Mouse (Mus musculus) cerebellum, postnatal 4 days (tissue): ENCODE data around the gene Gjc2.
"Not testable (repeated sequence)": the region's sequence is repeated elsewhere in the genome, so short reads cannot be mapped to it uniquely, and the experiment has no call there.

Experiments used
- DNase-seq, 2 experiments: peaks; one replicate each; pipeline ENCODE4 v3.0.0; 2022; ENCODE audit warnings: low spot score in 2 of 2, mixed read lengths in 1 of 2

Gjc2 gene

DNA sequence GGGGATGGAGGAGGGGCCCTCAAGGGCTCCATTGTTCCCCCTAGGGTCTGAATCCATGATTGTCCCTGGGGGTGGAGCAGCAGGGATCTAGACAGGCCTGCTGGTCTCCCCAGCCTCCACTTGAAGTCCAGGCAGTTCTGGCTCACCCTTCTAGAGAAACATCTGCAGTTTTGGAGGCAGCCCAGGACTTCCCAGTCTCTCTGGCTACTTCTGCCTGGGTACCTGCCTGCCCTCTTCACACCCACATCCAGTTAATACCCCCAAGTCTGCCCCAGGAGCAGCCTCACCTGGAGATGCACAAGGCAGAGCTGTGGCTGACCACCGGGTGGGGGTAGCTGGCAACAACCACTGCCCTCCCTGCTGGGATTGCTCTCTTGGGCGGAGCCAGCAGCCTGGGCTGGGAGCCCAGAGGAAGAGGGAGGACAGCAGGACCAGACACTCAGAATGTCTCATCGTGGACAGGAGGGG lies at the start of gene Gjc2:
Gene Gjc2 (minus strand): TSS at position 350 of the 468 bp plus-strand sequence.
- peak in 1 of 2 experiments; percentile 33 for DNase-seq

GRCm38 (mm10) chr11:59232797-59233196 lies 49.8 kb upstream of the Gjc2 start:
- DNase-seq = no peak

DNA sequence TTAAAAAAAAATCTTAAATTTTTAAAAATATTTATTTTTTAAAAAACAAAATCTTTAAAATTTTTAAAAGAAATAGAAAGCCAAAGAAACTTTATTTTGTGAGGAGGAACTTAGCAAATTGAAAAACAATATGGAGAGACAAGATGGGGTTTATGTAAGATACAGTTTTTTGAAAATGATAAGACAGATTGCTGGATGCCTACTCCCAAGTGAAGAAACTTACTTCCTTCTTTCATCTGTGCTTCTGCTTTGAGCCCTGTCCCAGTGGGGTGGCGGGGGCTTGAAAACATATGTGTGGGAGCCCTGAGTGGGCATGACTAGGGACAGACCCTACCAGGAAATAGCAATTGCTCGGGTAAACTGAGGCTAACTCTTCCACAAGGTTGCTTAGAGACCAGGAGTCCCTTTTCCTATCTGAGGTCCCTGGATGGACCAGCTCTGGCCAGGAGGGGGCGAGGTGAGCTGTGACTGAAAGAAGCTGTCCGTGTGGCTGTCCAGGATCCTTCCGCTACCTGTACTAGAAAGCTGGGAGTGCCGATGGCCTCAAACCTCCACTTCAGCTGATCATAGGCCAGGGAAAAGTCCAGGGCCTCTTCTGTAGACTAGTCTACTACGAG lies 47.2 kb upstream of the Gjc2 start:
- peak in 1 of 2 experiments; percentile 62 for DNase-seq

DNA sequence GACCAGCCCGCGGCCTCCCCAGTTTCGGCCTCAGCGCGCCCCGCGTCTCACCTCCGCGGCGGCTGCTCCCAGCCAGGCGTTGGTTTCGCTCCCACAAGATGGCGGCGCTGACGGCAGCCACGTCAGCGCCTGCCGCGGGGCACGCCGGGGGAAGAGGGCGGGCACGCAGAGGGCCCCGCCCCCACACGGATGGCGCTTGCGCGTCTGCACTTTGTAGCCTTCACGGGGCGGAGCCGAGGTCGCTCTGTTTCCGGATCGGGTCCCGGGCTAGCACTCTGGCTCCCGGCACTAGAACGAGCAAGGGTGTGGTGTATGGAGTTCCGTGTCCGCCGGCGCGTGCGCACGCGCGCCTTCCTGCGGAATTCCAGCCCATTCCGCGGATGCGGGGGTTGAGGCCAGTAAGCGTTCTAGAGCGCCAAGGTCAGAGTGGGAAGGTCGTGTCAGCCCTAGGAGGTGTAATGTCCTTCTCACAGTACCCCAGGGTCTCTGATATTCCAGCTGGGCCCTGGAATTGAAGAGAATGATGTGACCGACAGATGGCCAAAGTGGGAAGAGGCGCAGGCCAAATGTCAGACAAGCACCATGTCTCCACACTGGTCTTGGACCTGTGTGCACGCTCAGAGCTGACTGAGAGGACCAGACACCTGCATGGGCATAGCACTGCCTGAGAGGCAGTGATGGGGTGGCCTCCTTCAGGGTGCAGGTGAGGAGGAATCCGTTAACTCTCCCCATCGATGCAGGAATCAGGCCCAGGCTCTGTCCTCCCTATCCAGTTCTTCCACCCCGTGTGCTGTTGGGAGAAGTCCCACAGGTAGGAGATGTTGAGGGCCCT lies 45.3 kb upstream of the Gjc2 start, which contains the start of gene Arf1:
Gene Arf1 (minus strand): TSS at position 149 of the 832 bp plus-strand sequence.
- peak; percentile 93 to 96 for DNase-seq

- peak in 1 of 2 experiments; percentile 28 for DNase-seq
Measured at GRCm38 (mm10) chr11:59227604-59228121, 44.6 kb upstream of the Gjc2 start.

DNA sequence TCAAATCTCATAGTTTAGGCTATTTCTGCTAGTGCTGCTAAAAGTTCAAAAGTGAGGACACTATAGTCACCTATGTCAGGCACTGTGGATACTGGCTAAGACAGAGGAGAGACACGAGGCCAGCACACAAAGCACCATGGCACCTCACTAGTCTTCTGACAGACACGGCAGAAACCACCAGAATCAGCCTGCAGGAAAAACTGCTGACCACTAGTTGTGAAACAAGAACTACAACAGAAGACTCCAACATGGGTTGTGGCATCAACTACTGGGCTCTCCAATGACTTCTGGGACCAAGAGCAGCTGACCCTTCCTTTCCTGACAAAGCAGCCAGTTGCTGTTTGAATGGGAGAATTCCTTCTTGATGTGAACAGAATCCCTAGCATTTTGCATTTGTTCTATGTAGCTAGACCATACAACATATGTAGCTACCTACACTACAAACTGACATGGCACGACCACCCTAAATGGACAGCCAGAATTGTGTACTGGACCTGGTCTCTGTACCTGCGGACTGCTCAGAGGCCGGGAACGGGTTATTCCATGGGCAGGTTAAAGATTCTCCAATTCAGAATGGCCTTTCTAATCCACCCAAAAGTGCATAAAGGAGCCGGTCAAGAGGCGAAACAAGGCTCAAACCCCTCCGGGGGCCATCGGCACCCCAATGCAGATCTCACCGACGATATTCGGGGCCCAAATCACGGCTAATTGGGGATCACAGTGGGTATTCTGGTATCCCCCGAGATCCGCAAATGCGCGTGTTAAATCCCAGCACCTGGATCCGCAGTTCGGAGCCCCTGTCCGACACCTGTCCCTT lies 44.0 kb upstream of the Gjc2 start:
- no peak for DNase-seq

DNA sequence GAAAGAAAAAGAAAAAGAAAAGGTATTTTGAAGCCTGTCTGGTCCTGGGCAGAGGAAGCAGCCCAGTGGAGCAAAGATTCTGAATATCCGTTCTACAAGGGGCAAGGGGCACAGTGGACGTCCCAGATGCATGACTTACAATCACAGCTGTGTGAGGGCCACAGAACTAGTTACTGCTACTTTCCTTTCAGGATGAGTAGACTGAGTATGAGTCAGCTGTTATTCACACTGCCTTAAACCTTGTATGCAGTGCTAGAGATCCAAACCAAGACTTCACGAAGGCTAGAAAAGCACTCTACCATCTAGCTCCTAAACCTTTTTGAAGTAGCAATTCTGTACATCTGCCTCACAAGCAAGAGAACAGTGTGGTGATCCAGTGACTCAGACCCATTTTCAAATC lies 43.2 kb upstream of the Gjc2 start:
- no peak for DNase-seq

- no peak for DNase-seq
Measured at GRCm38 (mm10) chr11:59225167-59225566, 42.2 kb upstream of the Gjc2 start.

DNA sequence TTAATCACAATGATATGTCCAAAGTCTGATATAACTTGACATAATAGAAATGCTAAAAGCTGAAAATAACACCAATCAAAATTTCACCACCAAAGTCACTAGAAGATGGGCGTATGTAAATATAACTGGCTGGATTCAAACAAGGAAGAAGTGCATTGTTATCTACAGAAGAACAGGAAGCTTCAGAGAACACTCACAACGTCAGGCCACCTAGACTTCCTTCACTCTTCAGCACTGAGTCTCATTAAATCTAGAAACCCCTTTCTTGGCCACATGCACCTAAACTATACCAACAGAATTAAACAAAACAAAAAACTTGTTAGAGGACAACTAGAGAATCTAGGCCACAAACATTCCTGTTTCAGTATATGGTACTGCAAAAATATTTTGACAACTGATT lies 41.5 kb upstream of the Gjc2 start:
- no peak for DNase-seq

DNA sequence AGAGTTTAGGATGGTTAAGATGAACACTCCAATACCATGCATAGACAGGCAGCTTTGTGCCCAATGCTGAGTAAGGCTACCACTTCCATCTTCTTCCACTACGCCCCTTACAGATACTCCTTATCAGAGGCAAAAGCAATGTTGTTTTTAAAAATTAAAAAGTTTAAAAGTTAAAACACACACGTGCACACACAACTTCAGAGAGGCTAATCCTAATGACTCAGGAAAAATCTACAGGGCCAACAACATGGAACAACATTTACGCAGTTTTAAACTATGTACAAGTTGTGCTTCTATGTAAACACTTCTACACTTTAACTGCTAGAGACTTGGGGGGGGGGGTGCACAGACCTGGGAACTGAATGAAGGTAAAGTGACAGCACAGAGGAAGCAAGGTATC lies 41.0 kb upstream of the Gjc2 start:
- no peak for DNase-seq

DNA sequence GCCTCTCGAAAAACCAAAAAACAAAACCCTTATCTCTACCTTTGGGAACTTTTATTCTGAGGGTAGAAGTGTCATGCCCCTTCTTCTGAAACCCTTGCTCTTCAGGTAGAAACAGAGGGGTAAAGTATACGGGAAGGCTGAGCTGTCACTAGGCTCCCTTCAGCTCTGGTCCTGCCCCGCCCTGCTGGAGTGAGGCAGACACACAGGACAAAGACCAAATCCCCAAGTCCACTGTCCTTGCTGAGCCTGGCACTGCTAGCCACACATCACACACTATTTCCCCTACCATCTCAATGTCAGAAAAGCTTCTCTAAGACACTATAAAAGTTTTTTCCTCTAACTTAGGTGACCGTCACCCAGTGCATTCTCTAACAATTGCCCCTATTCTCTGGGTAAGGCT lies 39.3 kb upstream of the Gjc2 start:
- no peak for DNase-seq

GRCm38 (mm10) chr11:59221604-59222003 lies 38.6 kb upstream of the Gjc2 start:
- DNase-seq = no peak

DNA sequence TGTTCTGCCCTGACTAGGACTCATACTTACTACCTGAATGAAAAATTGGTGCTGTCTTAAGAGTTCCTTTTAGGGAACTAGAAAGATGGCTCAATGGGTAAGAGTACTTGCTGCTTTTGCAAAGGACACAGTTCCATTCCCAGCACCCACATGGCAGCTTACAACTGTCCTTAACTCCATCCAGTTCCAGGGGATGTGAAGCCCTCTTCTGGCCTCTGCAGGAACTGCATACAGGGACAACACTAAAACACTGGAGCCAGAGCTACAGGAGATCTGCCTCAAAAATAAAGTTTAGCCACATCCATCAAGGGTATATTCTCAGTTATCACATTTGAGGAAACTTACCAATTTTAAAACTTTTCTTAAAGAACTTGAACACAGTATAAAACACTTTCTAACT lies 36.1 kb upstream of the Gjc2 start:
- no peak for DNase-seq

GRCm38 (mm10) chr11:59218389-59218998 lies 35.5 kb upstream of the Gjc2 start:
- no peak for DNase-seq

- DNase-seq = no peak
Measured at GRCm38 (mm10) chr11:59216955-59217354, 33.9 kb upstream of the Gjc2 start.

DNA sequence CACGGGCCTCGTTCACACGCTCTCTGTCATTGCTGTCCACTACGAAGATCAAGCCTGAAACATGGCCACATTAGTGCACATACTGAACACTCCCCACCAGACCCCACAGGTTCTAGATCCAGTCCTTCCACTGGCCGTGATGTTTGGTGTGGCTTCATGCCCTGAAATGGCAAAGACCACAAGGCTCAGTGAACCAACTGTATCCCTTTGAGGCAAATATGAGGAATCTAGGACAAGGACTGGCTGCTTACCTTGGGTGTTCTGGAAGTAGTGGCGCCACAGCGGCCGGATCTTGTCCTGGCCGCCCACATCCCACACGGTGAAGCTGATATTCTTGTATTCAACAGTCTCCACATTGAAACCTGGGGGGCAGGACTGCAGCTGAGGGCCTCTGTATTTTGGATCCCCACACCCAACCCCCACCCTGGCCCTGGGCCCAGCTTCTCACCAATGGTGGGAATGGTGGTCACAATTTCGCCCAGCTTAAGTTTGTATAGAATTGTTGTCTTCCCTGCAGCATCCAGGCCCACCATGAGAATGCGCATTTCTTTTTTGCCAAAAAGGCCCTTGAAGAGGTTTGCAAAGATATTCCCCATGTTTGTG lies 30.0 kb upstream of the Gjc2 start:
- DNase-seq = no peak

- not testable (repeated sequence) for DNase-seq
Measured at GRCm38 (mm10) chr11:59212320-59212719, 29.3 kb upstream of the Gjc2 start.

DNA sequence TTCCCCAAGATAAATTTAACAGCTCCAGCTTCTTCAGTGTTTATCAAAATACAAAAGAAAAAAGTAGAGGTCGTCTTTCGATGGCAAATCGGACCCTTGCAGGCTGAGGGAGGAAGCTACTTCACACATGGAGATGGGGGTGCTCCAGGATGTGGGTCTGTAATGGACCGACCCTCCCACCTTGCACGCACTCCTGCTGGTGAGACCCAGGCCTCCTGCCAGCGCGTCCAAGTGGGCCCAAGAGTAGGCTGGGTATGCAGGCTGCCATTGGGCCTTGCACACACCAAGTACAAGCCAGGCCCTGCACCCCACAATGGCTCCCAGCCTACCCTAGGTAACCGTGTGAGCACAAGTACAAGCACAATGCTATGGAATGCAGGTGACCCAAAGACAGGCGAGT lies 28.5 kb upstream of the Gjc2 start:
- DNase-seq = not testable (repeated sequence)

DNA sequence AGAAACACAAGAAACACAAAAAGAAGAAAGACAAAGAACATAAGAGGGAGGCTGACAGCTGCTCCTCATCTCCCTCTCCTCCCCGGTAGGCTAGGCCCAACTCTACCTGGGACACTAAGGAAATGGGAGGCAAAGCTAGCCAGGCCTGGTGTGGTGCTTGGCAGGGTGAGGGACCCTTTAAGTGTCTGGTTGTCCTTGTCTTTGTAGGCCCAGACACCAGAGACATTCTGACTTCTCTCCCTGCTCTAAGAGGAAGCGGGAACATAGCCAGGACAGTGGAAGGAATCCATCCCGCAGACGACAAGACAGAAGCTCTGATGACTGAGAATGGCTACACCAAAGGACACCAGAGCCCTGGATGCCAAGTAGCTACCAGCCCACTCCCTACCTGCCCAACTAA lies 27.0 kb upstream of the Gjc2 start:
- no peak for DNase-seq

- no peak for DNase-seq
Measured at GRCm38 (mm10) chr11:59209580-59209979, 26.6 kb upstream of the Gjc2 start.

- peak in 1 of 2 experiments; percentile 63 for DNase-seq
Measured at GRCm38 (mm10) chr11:59209003-59209441, 26.0 kb upstream of the Gjc2 start.
